In the genomic region with DNA sequence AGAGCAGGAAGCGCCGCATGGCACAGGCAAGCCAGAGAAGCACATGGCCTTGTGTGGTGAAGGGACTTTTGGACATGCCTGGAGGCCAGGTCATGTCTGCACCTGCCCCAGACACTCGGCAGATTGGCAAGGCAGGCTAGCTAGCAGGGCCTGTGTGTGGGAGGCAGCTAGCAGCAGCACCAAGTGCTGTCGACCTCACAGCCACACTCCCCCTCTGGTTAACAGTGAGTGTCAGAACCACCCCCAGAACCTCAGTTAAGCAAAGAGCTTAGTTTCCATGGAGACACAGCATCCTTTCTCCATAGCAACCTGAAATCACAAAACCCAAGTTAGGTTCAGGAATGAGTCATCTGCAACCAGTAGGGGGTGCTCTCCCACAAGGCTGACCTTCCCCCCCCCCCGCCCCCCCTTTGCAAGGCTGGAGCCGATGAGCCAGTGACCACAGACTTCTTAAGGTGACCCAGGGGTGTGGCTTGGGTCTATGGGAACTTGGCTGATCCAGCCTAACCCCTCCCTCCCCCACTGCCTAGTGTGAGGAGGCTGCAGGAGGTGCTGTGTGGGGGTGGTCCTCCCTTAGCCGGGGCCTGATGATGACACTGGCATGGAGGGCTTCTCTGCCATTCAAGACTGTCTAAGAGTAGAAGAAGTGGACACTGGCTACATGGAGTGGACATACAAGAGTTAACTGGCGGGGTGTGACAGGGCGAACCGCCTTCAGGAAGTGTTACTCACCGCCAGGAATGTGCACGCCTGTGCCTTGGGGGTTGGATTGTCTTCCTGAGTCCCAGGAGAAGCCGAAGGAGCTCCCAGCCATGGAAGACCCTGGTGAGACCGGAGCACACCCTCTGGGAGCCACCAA, we compare ENCODE assay signal across 8 mouse cellular contexts. TPM values are rescaled to one million over a fixed set of nuclear protein-coding genes. Genes with fewer than 3 reads are reported as not detected.
DNase-seq lines count a peak whose midpoint lies in the region; ATAC-seq lines count a peak whose summit lies in the region.

A gene (plus strand): TSS at position 435 of the 859 bp plus-strand sequence.

- H3K4me2 ChIP-seq in limb, embryonic 12.5 days: peak within 1 kb of the TSS; percentile 36

- peak within 1 kb of the TSS; percentile 23; the same call in 1 of the 2 replicates for H3K9ac ChIP-seq in limb, embryonic 12.5 days (replicated peaks)

- no peaks in the 10 kb centered on the region; the same call in 1 of the 2 replicates for H3K4me1 ChIP-seq in brown adipose tissue, adult 24 weeks (ENCODE audit: control insufficient read depth, insufficient read depth, insufficient read length, low read length)
- peaks cover 29% of the 10 kb centered on the region for H3K4me1 ChIP-seq in limb, embryonic 12.5 days (replicated peaks)

- ATAC-seq in limb, embryonic 12.5 days (ENCODE audit: insufficient number of reproducible peaks, insufficient read depth, low FRiP score, low TSS enrichment, low read depth): no peak
- 0 out of 2 replicates have a peak, but pooled peaks have one; percentile 6 for ATAC-seq in monocyte, adult 5-6 weeks (replicated peaks; ENCODE audit: insufficient number of reproducible peaks, low FRiP score, low TSS enrichment, poor library complexity, severe bottlenecking)

- peak; percentile 41 for DNase-seq in cerebellum, adult 8-10 months
- DNase-seq in cerebellum, adult 11 months: no peak
- DNase-seq in heart, adult 18-20 months: peak; percentile 73 to 82
- DNase-seq in kidney, adult 18-20 months: peak; percentile 62
- DNase-seq in spleen, postnatal 14 days (ENCODE audit: low spot score in 2 of 2): no peak

- peak within 1 kb of the TSS; percentile 55 for H3K4me3 ChIP-seq in brown adipose tissue, adult 24 weeks (ENCODE audit: insufficient read depth, low read depth, low read length)
- H3K4me3 ChIP-seq in limb, embryonic 12.5 days (replicated peaks): peak within 1 kb of the TSS; percentile 17

- peaks cover 49% of the 10 kb centered on the region for H3K27me3 ChIP-seq in limb, embryonic 12.5 days

- peak within 1 kb of the TSS; percentile 72; the same call in 1 of the 2 replicates for H3K27ac ChIP-seq in brown adipose tissue, adult 24 weeks (replicated peaks; ENCODE audit: low read depth, low read length)
- no peak within 1 kb of the TSS for H3K27ac ChIP-seq in limb, embryonic 12.5 days

- H3K36me3 ChIP-seq in limb, embryonic 12.5 days: peaks cover 41% of the 10 kb centered on the region

- H3K9me3 ChIP-seq in limb, embryonic 12.5 days: no peaks in the 10 kb centered on the region

- 16% methylated on average over 14 of the region's 14 CpGs for WGBS in limb, embryonic 12.5 days

RNA-seq across cellular contexts. Expression of the gene that starts here (rescaled TPM):
- not detected in 2 replicates for polyA plus RNA-seq in brown adipose tissue, adult 24 weeks (2012; ENCODE audit: insufficient read depth, insufficient read length, missing spikeins)
- total RNA-seq in heart, adult 18-20 months (2021): 1 to 10 TPM; 1.9 to 2.4 TPM
- polyA plus RNA-seq in limb, embryonic 12.5 days (2016; fragmentation: Nextera tagmentation; extraction: Ambion mirVana): 2.4 and 2.5 TPM in 2 replicates
- total RNA-seq in monocyte, adult 5-6 weeks (2017): 0.19 to 0.68 TPM (median 0.21 TPM) in 3 replicates

Comparison
In these comparisons a context has a peak if more than half of its experiments do, and no peak if none do; other contexts are left out.
1. DNase-seq: peak in cerebellum, adult 8-10 months (single experiment), heart, adult 18-20 months (2 of 2) and kidney, adult 18-20 months (single experiment); none in cerebellum, adult 11 months (single experiment) and spleen, postnatal 14 days (0 of 2).
2. Peak in ATAC-seq in monocyte, adult 5-6 weeks; RNA of the gene not detected or under 1 TPM.